In genomic region chr1:155577316-155577715, GRCm38 (mm10) we compare ENCODE assay signal across 24 mouse cellular contexts. TPM values are rescaled to one million over a fixed set of nuclear protein-coding genes. Genes with fewer than 3 reads are reported as not detected.
DNase-seq lines count a peak whose midpoint lies in the region; ATAC-seq lines count a peak whose summit lies in the region.
"Had no signal": no experiment of that assay in that cellular context is flagged by ENCODE, and none has a peak within 500 bp of the region (broad histone marks: within the 10 kb centered on the region; RNA-seq: fewer than 3 reads in every experiment).

No protein-coding gene starts in this region.

- no peak overlapping the region for H3K4me2 ChIP-seq in liver, embryonic 11.5 days
- H3K4me2 ChIP-seq: embryonic facial prominence, embryonic 13.5 days; embryonic facial prominence, embryonic 15.5 days; forebrain, embryonic 12.5 days had no signal

- 61% methylated on average over 2 of the region's 2 CpGs for WGBS in liver, embryonic 11.5 days

- H3K4me1 ChIP-seq in liver, embryonic 11.5 days (replicated peaks; ENCODE audit: control insufficient read depth, insufficient read depth, low read length) = no peaks in the 10 kb centered on the region
- H3K4me1 ChIP-seq: embryonic facial prominence, embryonic 13.5 days; embryonic facial prominence, embryonic 15.5 days; forebrain, embryonic 10.5 days; forebrain, embryonic 12.5 days had no signal

- H3K9me3 ChIP-seq in liver, embryonic 11.5 days (ENCODE audit: control insufficient read depth, low read length) = no peaks in the 10 kb centered on the region
- H3K9me3 ChIP-seq: embryonic facial prominence, embryonic 13.5 days; embryonic facial prominence, embryonic 15.5 days; forebrain, embryonic 10.5 days; forebrain, embryonic 12.5 days; G1E had no signal

- H3K27ac ChIP-seq in liver, embryonic 11.5 days (ENCODE audit: low read depth, low read length) = no peak overlapping the region
- H3K27ac ChIP-seq: embryonic facial prominence, embryonic 13.5 days; embryonic facial prominence, embryonic 15.5 days; forebrain, embryonic 10.5 days; forebrain, embryonic 12.5 days had no signal

- no peak for ATAC-seq in liver, embryonic 11.5 days (replicated peaks; ENCODE audit: low FRiP score)
- ATAC-seq: activated CD4-positive, CD25-positive, alpha-beta regulatory T cell, adult 4 months; forebrain, embryonic 14.5 days; forebrain, embryonic 16.5 days; Patski had no signal

- H3K36me3 ChIP-seq in splenic B cell, adult 2 months (ENCODE audit: control insufficient read depth, insufficient read depth, low read length, poor library complexity, severe bottlenecking) = peaks cover 3% of the 10 kb centered on the region
- 0 out of 2 replicates have a peak, but pooled peaks cover 5% of the 10 kb centered on the region for H3K36me3 ChIP-seq in liver, embryonic 11.5 days (ENCODE audit: control insufficient read depth, insufficient read depth, low read length)

- H3K27me3 ChIP-seq in splenic B cell, adult 2 months (ENCODE audit: control insufficient read depth, insufficient read depth, low read length, poor library complexity, severe bottlenecking) = no peaks in the 10 kb centered on the region
- H3K27me3 ChIP-seq in liver, embryonic 11.5 days (replicated peaks; ENCODE audit: control insufficient read depth, insufficient read depth, low read length) = no peaks in the 10 kb centered on the region
- H3K27me3 ChIP-seq: embryonic facial prominence, embryonic 13.5 days; embryonic facial prominence, embryonic 15.5 days; forebrain, embryonic 12.5 days; Patski had no signal

- peak; percentile 82 for DNase-seq in A20 (ENCODE audit: low read depth, low spot score)
- DNase-seq in B cell, adult 2 months = peak; percentile 8 to 14
- peak; percentile 58 for DNase-seq in splenic B cell, adult 2 months (ENCODE audit: low read depth, low spot score)
- DNase-seq in liver, embryonic 11.5 days (ENCODE audit: low spot score) = no peak
- DNase-seq in ovary, postnatal 36 days (ENCODE audit: low spot score) = no peak
- DNase-seq: adrenal gland, adult 8-10 months; adrenal gland, postnatal 14 days; adrenal gland, postnatal 36 days; cerebellum, adult 11-12 months; cerebellum, adult 8-10 months; cerebellum, adult 9-11 months; cerebellum, postnatal 14 days; cerebellum, postnatal 36 days; embryo, embryonic 11 days had no signal

- H3K9ac ChIP-seq in liver, embryonic 11.5 days (ENCODE audit: low read depth, low read length) = no peak overlapping the region
- H3K9ac ChIP-seq: embryonic facial prominence, embryonic 13.5 days; embryonic facial prominence, embryonic 15.5 days; forebrain, embryonic 12.5 days had no signal

- no peak overlapping the region for H3K4me3 ChIP-seq in liver, embryonic 11.5 days (ENCODE audit: low read depth, low read length)
- H3K4me3 ChIP-seq: embryonic facial prominence, embryonic 13.5 days; embryonic facial prominence, embryonic 15.5 days; erythroblast, embryonic 14.5 days; forebrain, embryonic 10.5 days; forebrain, embryonic 12.5 days had no signal

RNA-seq across cellular contexts. Expression of gene Acbd6, which starts 19.4 kb away (rescaled TPM):
- polyA plus RNA-seq in liver, embryonic 11.5 days (2014; fragmentation: Nextera tagmentation; extraction: Ambion mirVana) = 101 and 106 TPM in 2 replicates

Comparison
In these comparisons a context has a peak if more than half of its experiments do, and no peak if none do; other contexts are left out.
1. DNase-seq: peak in A20 (single experiment), B cell, adult 2 months (2 of 2) and splenic B cell, adult 2 months (single experiment); none in liver, embryonic 11.5 days (single experiment) and ovary, postnatal 36 days (single experiment).